In the genomic region with DNA sequence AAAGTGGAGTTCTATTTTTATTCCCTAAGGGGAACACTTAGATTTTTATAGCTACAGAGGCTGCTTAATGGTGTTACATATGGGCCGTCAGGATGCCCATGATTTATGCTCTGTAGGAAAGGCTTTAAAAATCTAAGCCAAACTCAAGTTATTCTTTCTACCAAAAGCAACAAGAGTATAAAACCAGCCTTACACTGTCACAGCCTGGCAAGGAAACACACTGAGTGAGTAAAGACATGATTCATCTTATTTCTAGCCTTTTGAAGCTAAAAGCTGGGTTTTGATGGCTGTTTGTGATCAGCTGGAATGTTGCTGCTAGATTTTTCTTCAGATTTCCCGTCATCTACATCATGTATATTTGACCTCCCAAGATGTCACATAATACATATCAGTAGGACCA, we compare ENCODE assay signal across 19 mouse cellular contexts.
"Had no signal": no experiment of that assay in that cellular context is flagged by ENCODE, and none has a peak within 500 bp of the region (broad histone marks: within the 10 kb centered on the region; RNA-seq: fewer than 3 reads in every experiment).

No protein-coding gene starts in this region.

- ATAC-seq: intestine, postnatal 0 days; liver, embryonic 12.5 days had no signal

- H3K27ac ChIP-seq: liver, embryonic 12.5 days; liver, embryonic 15.5 days; macrophage; stomach, embryonic 15.5 days had no signal

- H3K27me3 ChIP-seq: liver, embryonic 12.5 days; liver, embryonic 15.5 days; megakaryocyte, embryonic 14.5 days; stomach, embryonic 15.5 days had no signal

- H3K4me2 ChIP-seq: liver, embryonic 12.5 days; liver, embryonic 15.5 days; midbrain, embryonic 11.5 days; stomach, embryonic 15.5 days had no signal

- H3K4me1 ChIP-seq: liver, embryonic 12.5 days; liver, embryonic 15.5 days; megakaryocyte, embryonic 14.5 days; stomach, embryonic 15.5 days had no signal

- H3K36me3 ChIP-seq: liver, embryonic 12.5 days; liver, embryonic 15.5 days; stomach, embryonic 15.5 days had no signal

- H3K9ac ChIP-seq: liver, embryonic 12.5 days; liver, embryonic 15.5 days; stomach, embryonic 15.5 days had no signal

- DNase-seq: kidney, adult 2 months; kidney, postnatal 10 days; kidney, postnatal 4 days; liver; lung, adult 18-20 months; lung, postnatal 14 days; midbrain, embryonic 14.5 days; retina, postnatal 1 day; right cerebral cortex, postnatal 25 days; spleen, adult 18-20 months; thymus, adult 18-20 months; thymus, postnatal 36 days had no signal

- H3K4me3 ChIP-seq: liver, embryonic 12.5 days; liver, embryonic 15.5 days; megakaryocyte, embryonic 14.5 days; stomach, embryonic 15.5 days had no signal

- H3K9me3 ChIP-seq: liver, embryonic 12.5 days; liver, embryonic 15.5 days; megakaryocyte, embryonic 14.5 days; stomach, embryonic 15.5 days had no signal
